In genomic region chr9:41938449-41938848, GRCm38 (mm10) we compare ENCODE assay signal across 9 mouse cellular contexts.
DNase-seq lines count a peak whose midpoint lies in the region; ATAC-seq and TF ChIP-seq lines count a peak whose summit lies in the region.
"Had no signal": no experiment of that assay in that cellular context is flagged by ENCODE, and none has a peak within 500 bp of the region (broad histone marks: within the 10 kb centered on the region; RNA-seq: fewer than 3 reads in every experiment).

No protein-coding gene starts in this region.

- no peak overlapping the region for H3K4me3 ChIP-seq in liver, embryonic 11.5 days (ENCODE audit: low read depth, low read length)
- no peak overlapping the region for H3K4me3 ChIP-seq in liver, embryonic 12.5 days
- no peak overlapping the region for H3K4me3 ChIP-seq in forebrain, embryonic 12.5 days (replicated peaks)
- no peak overlapping the region for H3K4me3 ChIP-seq in hindbrain, postnatal 0 days (ENCODE audit: low read length)
- H3K4me3 ChIP-seq in stomach, embryonic 14.5 days (ENCODE audit: low read depth, low read length) = no peak overlapping the region

- WGBS in liver, embryonic 11.5 days = 56% methylated on average over 8 of the region's 8 CpGs
- 49% methylated on average over 8 of the region's 8 CpGs for WGBS in liver, embryonic 12.5 days (ENCODE audit: insufficient replicate concordance)
- 32% methylated on average over 8 of the region's 8 CpGs for WGBS in forebrain, embryonic 12.5 days
- 29% methylated on average over 8 of the region's 8 CpGs for WGBS in hindbrain, postnatal 0 days
- 25% methylated on average over 8 of the region's 8 CpGs for WGBS in stomach, embryonic 14.5 days

- 0 out of 2 replicates have a peak overlapping the region, but pooled peaks have one; percentile 16 for H3K27ac ChIP-seq in liver, embryonic 11.5 days (ENCODE audit: low read depth, low read length)
- H3K27ac ChIP-seq in liver, embryonic 12.5 days = no peak overlapping the region
- peak overlapping the region; percentile 90 for H3K27ac ChIP-seq in forebrain, embryonic 12.5 days
- peak overlapping the region; percentile 61 for H3K27ac ChIP-seq in hindbrain, postnatal 0 days
- peak overlapping the region; percentile 82 for H3K27ac ChIP-seq in stomach, embryonic 14.5 days (ENCODE audit: low read length)

- peak; percentile 28 for DNase-seq in liver, embryonic 11.5 days (ENCODE audit: low spot score)
- DNase-seq in hindbrain, postnatal 0 days (ENCODE audit: low spot score) = peak; percentile 60
- DNase-seq in right cerebral cortex, postnatal 10 days (ENCODE audit: low spot score in 2 of 2) = no peak
- no peak for DNase-seq in c-Kit-positive CD71-positive TER-119-positive erythroid progenitor cells, embryonic 14.5 days (ENCODE audit: low spot score)
- DNase-seq: right cerebral cortex, postnatal 14 days; thymus, postnatal 36 days had no signal

- peaks cover 3% of the 10 kb centered on the region; the same call in 1 of the 2 replicates for H3K4me1 ChIP-seq in liver, embryonic 11.5 days (replicated peaks; ENCODE audit: control insufficient read depth, insufficient read depth, low read length)
- H3K4me1 ChIP-seq in liver, embryonic 12.5 days = no peaks in the 10 kb centered on the region
- peaks cover 56% of the 10 kb centered on the region for H3K4me1 ChIP-seq in forebrain, embryonic 12.5 days
- peaks cover 17% of the 10 kb centered on the region for H3K4me1 ChIP-seq in hindbrain, postnatal 0 days (ENCODE audit: insufficient read depth, low read length)
- H3K4me1 ChIP-seq in stomach, embryonic 14.5 days (ENCODE audit: control insufficient read depth, insufficient read depth, low read length) = peaks cover 37% of the 10 kb centered on the region

- no peak overlapping the region for H3K4me2 ChIP-seq in liver, embryonic 11.5 days
- H3K4me2 ChIP-seq in liver, embryonic 12.5 days = no peak overlapping the region
- no peak overlapping the region for H3K4me2 ChIP-seq in forebrain, embryonic 12.5 days
- no peak overlapping the region for H3K4me2 ChIP-seq in hindbrain, postnatal 0 days (ENCODE audit: low read depth, low read length)
- H3K4me2 ChIP-seq in stomach, embryonic 14.5 days (replicated peaks; ENCODE audit: low read depth, low read length) = no peak overlapping the region

- ATAC-seq in liver, embryonic 11.5 days (replicated peaks; ENCODE audit: low FRiP score) = no peak
- no peak for ATAC-seq in liver, embryonic 12.5 days
- ATAC-seq in forebrain, embryonic 12.5 days (ENCODE audit: low FRiP score) = no peak
- no peak for ATAC-seq in hindbrain, postnatal 0 days
- ATAC-seq in stomach, embryonic 14.5 days (ENCODE audit: insufficient number of reproducible peaks, insufficient read depth, low FRiP score, low read depth) = no peak

- H3K27me3 ChIP-seq in liver, embryonic 11.5 days (replicated peaks; ENCODE audit: control insufficient read depth, insufficient read depth, low read length) = peaks cover 6% of the 10 kb centered on the region
- peaks cover 14% of the 10 kb centered on the region for H3K27me3 ChIP-seq in liver, embryonic 12.5 days (replicated peaks)
- no peaks in the 10 kb centered on the region for H3K27me3 ChIP-seq in forebrain, embryonic 12.5 days
- no peaks in the 10 kb centered on the region for H3K27me3 ChIP-seq in hindbrain, postnatal 0 days (ENCODE audit: insufficient read depth, low read length)
- no peaks in the 10 kb centered on the region for H3K27me3 ChIP-seq in stomach, embryonic 14.5 days (ENCODE audit: control insufficient read depth, insufficient read depth, low read length)

- no peaks in the 10 kb centered on the region for H3K36me3 ChIP-seq in liver, embryonic 11.5 days (ENCODE audit: control insufficient read depth, insufficient read depth, low read length)
- no peaks in the 10 kb centered on the region for H3K36me3 ChIP-seq in liver, embryonic 12.5 days
- H3K36me3 ChIP-seq in forebrain, embryonic 12.5 days (replicated peaks) = no peaks in the 10 kb centered on the region
- H3K36me3 ChIP-seq in hindbrain, postnatal 0 days (ENCODE audit: insufficient read depth, low read length) = no peaks in the 10 kb centered on the region
- H3K36me3 ChIP-seq in stomach, embryonic 14.5 days (ENCODE audit: control insufficient read depth, insufficient read depth, low read length) = no peaks in the 10 kb centered on the region

- H3K9ac ChIP-seq in liver, embryonic 11.5 days (ENCODE audit: low read depth, low read length) = no peak overlapping the region
- no peak overlapping the region for H3K9ac ChIP-seq in liver, embryonic 12.5 days
- H3K9ac ChIP-seq in forebrain, embryonic 12.5 days = no peak overlapping the region
- H3K9ac ChIP-seq in hindbrain, postnatal 0 days (replicated peaks; ENCODE audit: low read length) = no peak overlapping the region
- no peak overlapping the region for H3K9ac ChIP-seq in stomach, embryonic 14.5 days (replicated peaks; ENCODE audit: low read depth, low read length)

- H3K9me3 ChIP-seq in liver, embryonic 11.5 days (ENCODE audit: control insufficient read depth, low read length) = no peaks in the 10 kb centered on the region
- H3K9me3 ChIP-seq in liver, embryonic 12.5 days (replicated peaks) = no peaks in the 10 kb centered on the region
- H3K9me3 ChIP-seq in forebrain, embryonic 12.5 days = no peaks in the 10 kb centered on the region
- no peaks in the 10 kb centered on the region for H3K9me3 ChIP-seq in hindbrain, postnatal 0 days (ENCODE audit: low read length)
- no peaks in the 10 kb centered on the region for H3K9me3 ChIP-seq in stomach, embryonic 14.5 days (ENCODE audit: control insufficient read depth, low read depth, low read length)

- no peak for TF ChIP-seq CTCF in hindbrain, postnatal 0 days (IDR thresholded peaks at IDR 0.05; ENCODE audit: low read depth)

Comparison
In these comparisons a context has a peak if more than half of its experiments do, and no peak if none do; other contexts are left out.
1. DNase-seq: peak in liver, embryonic 11.5 days (single experiment) and hindbrain, postnatal 0 days (single experiment); none in right cerebral cortex, postnatal 10 days (0 of 2) and c-Kit-positive CD71-positive TER-119-positive erythroid progenitor cells, embryonic 14.5 days (single experiment).